Mouse (Mus musculus) cortical plate, adult 2 months (tissue): ENCODE results near the gene Fam71e2.

Source experiments
- CTCF ChIP-seq: fragments of 200-500 bp; IDR thresholded peaks from 2 replicates; pipeline ENCODE4 v1.5.1; 2011; ENCODE audit warnings: mild to moderate bottlenecking, control low read depth, low read length; ENCODE audit not compliant: insufficient read depth; ENCODE audit errors: extremely low read depth
- POLR2A ChIP-seq: fragments of 200-500 bp; IDR thresholded peaks from 2 replicates; pipeline ENCODE4 v1.6.1; 2011; ENCODE audit warnings: mild to moderate bottlenecking, low read length, control low read depth; ENCODE audit not compliant: insufficient read depth; ENCODE audit errors: extremely low read depth

DNA sequence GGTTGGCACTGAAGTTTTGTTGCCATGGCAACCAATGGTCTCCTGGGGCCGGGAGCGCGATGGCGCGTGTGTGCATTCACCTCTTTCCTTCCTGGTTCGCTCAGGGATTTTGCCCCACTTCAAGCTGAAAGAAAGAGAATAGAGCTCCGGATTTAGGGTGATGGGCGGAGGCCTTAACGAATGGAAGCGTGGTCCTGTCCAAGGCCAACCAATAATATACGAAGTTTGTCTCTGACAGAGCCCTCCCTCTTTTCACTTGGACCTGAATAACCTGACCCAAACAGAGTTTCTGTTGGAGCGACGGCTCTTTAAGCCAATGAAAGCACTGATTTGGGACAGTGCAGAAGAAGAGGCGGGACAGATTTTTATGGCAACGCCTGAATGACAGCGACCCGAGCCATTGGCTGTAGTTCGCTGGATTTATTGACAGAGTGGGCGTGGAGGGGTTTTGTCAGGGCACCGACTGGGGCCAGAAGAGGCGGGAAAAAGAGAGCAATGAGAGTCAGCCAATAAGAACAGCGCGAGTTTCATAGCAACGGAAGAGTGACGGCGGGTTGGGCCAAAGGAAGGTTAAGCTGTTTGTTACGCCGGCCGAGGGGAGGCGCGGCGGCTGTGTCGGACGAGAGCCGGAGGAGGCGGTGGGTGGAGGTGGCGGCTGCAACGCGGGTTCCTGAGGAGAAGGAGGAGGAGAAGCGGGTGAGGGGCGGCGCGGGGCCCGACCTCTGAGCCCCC lies 31.4 kb downstream of the Fam71e2 start, which contains the start of gene Kmt5c:
- TF ChIP-seq POLR2A (peak; percentile 80), CTCF (no peak)
